Mouse (Mus musculus): ENCODE results near the gene Kcnab1. TPM values are rescaled to one million over a fixed set of nuclear protein-coding genes. Genes with fewer than 3 reads are reported as not detected.

Kcnab1 gene
- polyA plus RNA-seq, 1 experiment: 106 TPM

DNA sequence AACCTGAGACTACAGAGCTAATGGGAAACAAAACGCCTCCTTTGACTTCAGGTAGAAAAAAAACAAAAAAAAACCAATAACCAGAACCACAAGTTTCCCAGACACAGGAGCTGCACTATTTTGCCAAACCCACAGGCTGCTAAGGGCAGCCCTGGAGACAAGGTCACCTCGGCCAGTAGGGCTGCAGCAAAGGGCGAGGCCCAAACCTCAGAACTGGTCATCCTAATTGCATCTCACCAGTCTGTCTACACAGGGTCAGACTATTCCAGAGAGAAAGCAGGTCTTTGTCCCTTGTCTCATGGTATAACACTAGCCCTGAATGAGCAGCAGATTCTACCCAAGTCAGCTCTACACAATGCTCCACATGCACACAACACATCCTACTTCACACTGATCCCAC, 265.5 kb downstream of the Kcnab1 start:
- TF ChIP-seq CTCF (IDR thresholded peaks at IDR 0.05; ENCODE audit: borderline replicate concordance, insufficient read depth, low read depth, low read length): no peak
- TF ChIP-seq POLR2A (IDR thresholded peaks at IDR 0.05; ENCODE audit: borderline replicate concordance, insufficient read depth, low read length): no peak
- H3K4me1 ChIP-seq (ENCODE audit: control insufficient read depth, insufficient read depth, low read length): no peaks in the 10 kb centered on the region
- H3K27ac ChIP-seq (ENCODE audit: insufficient read depth, low read length): no peak overlapping the region
- no peaks in the 10 kb centered on the region for H3K27me3 ChIP-seq (ENCODE audit: control insufficient read depth, insufficient read depth, low read length)
- DNase-seq: no peak
- no peak overlapping the region for H3K4me3 ChIP-seq (replicated peaks; ENCODE audit: insufficient read depth, low read depth, low read length)
- WGBS: 89% methylated on average over 3 of the region's 3 CpGs

- no peaks in the 10 kb centered on the region for H3K27me3 ChIP-seq (ENCODE audit: control insufficient read depth, insufficient read depth, low read length)
- no peak for TF ChIP-seq POLR2A (IDR thresholded peaks at IDR 0.05; ENCODE audit: borderline replicate concordance, insufficient read depth, low read length)
- TF ChIP-seq CTCF (IDR thresholded peaks at IDR 0.05; ENCODE audit: borderline replicate concordance, insufficient read depth, low read depth, low read length): no peak
- H3K27ac ChIP-seq (ENCODE audit: insufficient read depth, low read length): no peak overlapping the region
- DNase-seq: no peak
- H3K4me3 ChIP-seq (replicated peaks; ENCODE audit: insufficient read depth, low read depth, low read length): no peak overlapping the region
- H3K4me1 ChIP-seq (ENCODE audit: control insufficient read depth, insufficient read depth, low read length): no peaks in the 10 kb centered on the region
Observed at GRCm38 (mm10) chr3:65378724-65379123, 269.5 kb downstream of the Kcnab1 start.

DNA sequence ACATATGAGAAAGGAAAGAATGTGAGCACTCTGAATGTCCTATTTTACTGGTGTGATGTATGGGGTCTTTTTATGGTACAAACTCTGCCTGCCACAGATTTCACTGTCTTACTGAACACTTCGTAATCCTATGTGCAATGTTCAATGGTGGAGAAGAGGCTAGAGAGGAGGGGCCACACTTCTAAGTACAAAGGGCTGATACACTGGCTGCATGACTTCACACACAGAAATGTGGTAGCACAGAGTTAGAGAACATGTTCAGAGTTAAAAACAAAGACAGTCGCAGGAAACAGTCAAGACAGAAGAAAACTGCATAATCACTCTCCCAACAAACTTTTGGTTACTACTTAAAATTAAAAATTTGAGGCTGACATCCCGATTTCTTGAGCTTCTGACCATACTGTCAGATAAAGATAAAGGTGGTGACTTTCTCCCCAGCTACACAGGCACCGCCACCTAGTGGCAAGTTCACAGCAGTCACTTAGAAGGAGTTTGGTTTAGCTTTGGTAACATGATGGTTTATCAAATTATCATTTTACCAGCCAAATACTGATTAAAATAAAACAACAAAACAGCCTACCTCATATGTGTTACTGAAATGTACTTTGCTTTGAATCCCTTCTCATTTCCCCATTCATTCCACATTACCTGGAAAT, 270.8 kb downstream of the Kcnab1 start:
- Histone ChIP-seq H3K4me1 (ENCODE audit: control insufficient read depth, insufficient read depth, low read length) (peaks cover 3% of the 10 kb centered on the region; the same call in 1 of the 2 replicates), H3K27ac (ENCODE audit: insufficient read depth, low read length) (no peak overlapping the region), H3K4me3 (replicated peaks; ENCODE audit: insufficient read depth, low read depth, low read length) (no peak overlapping the region), H3K27me3 (ENCODE audit: control insufficient read depth, insufficient read depth, low read length) (no peaks in the 10 kb centered on the region)
- WGBS: 56% methylated on average over 4 of the region's 4 CpGs
- no peak for TF ChIP-seq POLR2A (IDR thresholded peaks at IDR 0.05; ENCODE audit: borderline replicate concordance, insufficient read depth, low read length)
- TF ChIP-seq CTCF (IDR thresholded peaks at IDR 0.05; ENCODE audit: borderline replicate concordance, insufficient read depth, low read depth, low read length): peak; percentile 75
- peak; percentile 35 to 42 for DNase-seq

- TF ChIP-seq POLR2A (IDR thresholded peaks at IDR 0.05; ENCODE audit: borderline replicate concordance, insufficient read depth, low read length) (no peak), CTCF (IDR thresholded peaks at IDR 0.05; ENCODE audit: borderline replicate concordance, insufficient read depth, low read depth, low read length) (no peak)
- Histone ChIP-seq H3K27me3 (ENCODE audit: control insufficient read depth, insufficient read depth, low read length) (no peaks in the 10 kb centered on the region), H3K27ac (ENCODE audit: insufficient read depth, low read length) (no peak overlapping the region), H3K4me3 (replicated peaks; ENCODE audit: insufficient read depth, low read depth, low read length) (no peak overlapping the region), H3K4me1 (ENCODE audit: control insufficient read depth, insufficient read depth, low read length) (peaks cover 3% of the 10 kb centered on the region; the same call in 1 of the 2 replicates)
- no peak for DNase-seq
- 54% methylated on average over 4 of the region's 4 CpGs for WGBS
Observed at GRCm38 (mm10) chr3:65381094-65381493, 271.9 kb downstream of the Kcnab1 start.

DNA sequence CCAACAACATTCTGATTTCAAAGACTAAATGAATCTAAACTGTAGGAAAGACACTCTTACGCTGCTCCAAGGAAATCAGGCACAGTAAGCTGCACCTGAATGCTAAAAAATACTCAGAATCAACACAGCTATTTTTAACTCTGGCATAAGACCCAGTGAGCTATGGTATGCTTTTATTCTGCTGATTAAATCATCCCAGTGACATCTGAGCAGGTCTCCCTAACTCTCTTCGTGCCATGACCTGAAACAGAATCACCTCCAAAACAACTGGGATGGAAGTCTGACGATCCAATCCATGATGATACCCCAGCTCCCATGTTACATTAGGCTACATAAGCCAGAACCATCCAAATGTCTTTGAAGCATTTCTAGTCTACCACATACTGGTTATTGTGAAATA, 275.2 kb downstream of the Kcnab1 start:
- 31% methylated on average over 3 of the region's 3 CpGs for WGBS
- Histone ChIP-seq H3K4me3 (replicated peaks; ENCODE audit: insufficient read depth, low read depth, low read length) (no peak overlapping the region), H3K4me1 (ENCODE audit: control insufficient read depth, insufficient read depth, low read length) (peaks cover 3% of the 10 kb centered on the region; the same call in 1 of the 2 replicates), H3K27me3 (ENCODE audit: control insufficient read depth, insufficient read depth, low read length) (no peaks in the 10 kb centered on the region), H3K27ac (ENCODE audit: insufficient read depth, low read length) (no peak overlapping the region)
- peak in 1 of 2 experiments; percentile 17 for DNase-seq
- TF ChIP-seq POLR2A (IDR thresholded peaks at IDR 0.05; ENCODE audit: borderline replicate concordance, insufficient read depth, low read length): no peak
- no peak for TF ChIP-seq CTCF (IDR thresholded peaks at IDR 0.05; ENCODE audit: borderline replicate concordance, insufficient read depth, low read depth, low read length)

DNA sequence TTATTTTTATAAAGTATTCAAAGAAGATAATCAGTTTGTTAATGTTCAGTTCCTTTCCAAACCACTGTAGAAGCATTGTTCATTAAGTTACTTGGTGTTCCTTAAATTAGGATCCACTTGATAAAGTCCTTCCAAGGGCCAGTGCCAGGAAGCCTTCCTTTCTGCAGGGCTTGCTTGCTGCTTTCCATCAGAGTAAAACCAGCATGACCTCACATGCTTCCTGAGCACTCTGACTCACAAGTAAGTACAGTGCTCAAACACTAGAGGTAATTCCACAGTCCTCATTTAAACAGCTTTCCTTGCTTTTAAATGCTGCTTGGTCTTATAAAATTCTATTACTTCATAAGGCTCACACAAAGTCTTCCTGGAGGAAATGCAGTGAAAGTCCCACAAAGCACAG, 276.6 kb downstream of the Kcnab1 start:
- H3K27me3 ChIP-seq (ENCODE audit: control insufficient read depth, insufficient read depth, low read length): no peaks in the 10 kb centered on the region
- peaks cover 3% of the 10 kb centered on the region; the same call in 1 of the 2 replicates for H3K4me1 ChIP-seq (ENCODE audit: control insufficient read depth, insufficient read depth, low read length)
- H3K4me3 ChIP-seq (replicated peaks; ENCODE audit: insufficient read depth, low read depth, low read length): no peak overlapping the region
- TF ChIP-seq CTCF (IDR thresholded peaks at IDR 0.05; ENCODE audit: borderline replicate concordance, insufficient read depth, low read depth, low read length) (no peak), POLR2A (IDR thresholded peaks at IDR 0.05; ENCODE audit: borderline replicate concordance, insufficient read depth, low read length) (no peak)
- no peak for DNase-seq
- no peak overlapping the region for H3K27ac ChIP-seq (ENCODE audit: insufficient read depth, low read length)

DNA sequence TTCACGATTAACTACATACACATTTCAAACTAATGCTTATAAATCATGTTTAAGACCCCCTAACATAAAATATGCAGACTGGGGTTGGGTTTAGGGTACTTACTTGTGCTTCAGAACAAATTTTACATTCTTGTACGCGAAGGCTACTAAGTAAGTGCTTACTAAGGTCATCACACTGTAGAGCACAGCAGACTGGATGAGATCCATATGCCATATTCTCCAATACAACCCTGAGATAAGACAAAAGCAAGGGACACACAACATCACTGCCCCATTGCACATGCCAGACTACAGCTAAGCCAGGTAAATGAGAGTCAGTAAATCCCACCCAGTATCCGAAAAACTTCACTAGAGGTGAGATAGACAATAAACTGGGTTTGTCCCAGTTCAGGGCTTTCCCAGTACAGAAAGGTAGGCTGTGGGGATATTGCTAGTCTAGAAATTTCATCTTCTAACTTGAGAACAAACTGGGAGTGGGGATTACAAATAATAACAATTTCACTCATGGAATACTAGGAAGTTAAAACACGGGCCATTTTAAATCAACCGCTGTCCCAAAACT, 282.1 kb downstream of the Kcnab1 start:
- Histone ChIP-seq H3K4me3 (replicated peaks; ENCODE audit: insufficient read depth, low read depth, low read length) (peak overlapping the region; percentile 72), H3K27ac (ENCODE audit: insufficient read depth, low read length) (no peak overlapping the region), H3K27me3 (ENCODE audit: control insufficient read depth, insufficient read depth, low read length) (no peaks in the 10 kb centered on the region), H3K4me1 (ENCODE audit: control insufficient read depth, insufficient read depth, low read length) (no peaks in the 10 kb centered on the region)
- DNase-seq: no peak
- WGBS: 39% methylated on average over 6 of the region's 6 CpGs
- no peak for TF ChIP-seq POLR2A (IDR thresholded peaks at IDR 0.05; ENCODE audit: borderline replicate concordance, insufficient read depth, low read length)
- no peak for TF ChIP-seq CTCF (IDR thresholded peaks at IDR 0.05; ENCODE audit: borderline replicate concordance, insufficient read depth, low read depth, low read length)

DNA sequence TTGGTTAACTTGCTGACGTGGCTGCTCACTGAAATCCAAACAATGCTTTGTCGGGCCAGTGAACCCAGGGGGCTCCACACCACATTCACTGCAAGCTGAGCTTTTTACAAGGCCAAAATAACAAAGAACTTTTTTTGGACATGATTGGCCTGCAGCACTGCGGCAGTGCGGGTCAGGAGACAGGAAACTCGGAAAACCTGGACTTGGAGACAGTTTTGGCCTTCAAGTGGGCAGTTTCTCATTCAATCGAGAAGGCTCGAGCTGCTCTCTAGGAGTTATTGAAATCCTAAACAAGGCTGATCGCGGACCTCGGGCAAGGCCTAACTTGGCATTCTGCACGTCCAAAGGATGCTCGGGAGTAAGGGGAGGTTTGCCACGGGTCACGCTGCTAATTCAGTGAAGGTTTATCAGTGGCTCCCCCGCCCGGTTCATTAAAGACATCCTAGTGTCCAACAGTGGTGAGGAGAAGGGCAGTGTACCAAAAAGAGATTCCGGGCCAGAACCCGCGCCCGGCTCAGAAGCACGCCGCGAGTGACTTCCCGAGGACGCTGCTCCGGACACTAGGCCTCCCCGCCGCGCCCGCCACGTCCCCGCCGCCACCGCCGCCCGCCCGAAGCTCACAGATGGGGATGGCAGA, 282.7 kb downstream of the Kcnab1 start:
- under 1% methylated on average over 37 of the region's 37 CpGs for WGBS
- 0 out of 2 replicates have a peak overlapping the region, but pooled peaks have one; percentile 34 for H3K27ac ChIP-seq (ENCODE audit: insufficient read depth, low read length)
- H3K27me3 ChIP-seq (ENCODE audit: control insufficient read depth, insufficient read depth, low read length): no peaks in the 10 kb centered on the region
- H3K4me1 ChIP-seq (ENCODE audit: control insufficient read depth, insufficient read depth, low read length): no peaks in the 10 kb centered on the region
- H3K4me3 ChIP-seq (replicated peaks; ENCODE audit: insufficient read depth, low read depth, low read length): peak overlapping the region; percentile 72
- TF ChIP-seq POLR2A (IDR thresholded peaks at IDR 0.05; ENCODE audit: borderline replicate concordance, insufficient read depth, low read length) (no peak), CTCF (IDR thresholded peaks at IDR 0.05; ENCODE audit: borderline replicate concordance, insufficient read depth, low read depth, low read length) (no peak)
- no peak for DNase-seq
